Mouse (Mus musculus) CH12F3 (cell line): ENCODE results near the gene Rhno1.

Experiments
- in situ Hi-C: fragments of 300-500 bp; cut with MboI; formaldehyde crosslinking; loops from 2 replicates; pipeline ENCODE4 v1.14.3; 2020; ENCODE audit warnings: low sequenced_read_pairs

Rhno1 gene

DNA sequence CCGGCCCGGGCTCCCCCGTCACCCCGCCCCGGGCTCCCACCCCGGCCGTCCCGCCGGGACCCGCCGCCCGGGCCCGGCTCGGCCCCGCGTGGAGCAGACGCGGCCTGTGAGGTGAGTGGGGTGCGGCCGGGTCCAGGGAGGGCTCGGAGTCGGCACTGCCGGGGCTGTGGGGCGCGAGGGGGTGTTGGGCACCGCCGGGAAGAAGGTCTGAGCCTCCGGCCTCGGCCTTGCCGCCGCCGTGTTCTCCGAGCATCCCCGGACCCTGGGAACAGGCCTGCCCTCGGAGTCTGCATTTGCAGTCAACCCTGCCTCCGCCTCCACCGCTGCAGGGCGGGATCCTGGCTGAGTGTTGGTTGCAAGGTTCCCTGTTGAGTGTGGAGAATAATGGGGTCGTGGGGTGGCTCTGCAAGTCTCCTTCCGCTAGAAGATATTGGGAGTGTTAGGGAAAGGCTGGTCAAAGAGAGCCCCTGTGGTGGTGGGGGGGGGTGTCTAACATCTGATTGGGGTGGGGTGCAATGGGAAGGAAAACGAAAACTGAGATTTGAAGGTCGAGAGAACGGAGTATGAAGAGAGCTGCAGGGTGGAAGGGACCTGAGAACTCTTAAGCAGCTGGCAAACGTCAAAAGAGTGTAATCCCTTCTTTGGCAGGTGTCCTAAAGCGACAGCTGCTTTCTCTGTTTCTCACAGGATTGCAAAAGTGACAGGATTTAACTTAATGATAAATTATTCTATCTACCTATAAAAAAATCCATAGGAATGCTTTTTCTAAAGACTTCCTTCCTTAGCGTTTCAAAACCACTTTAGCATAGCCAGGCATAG is 505 bp upstream of the Rhno1 start:
- in situ Hi-C loops, result no loop called here

- in situ Hi-C loops, result no loop called here
Measured at GRCm38 (mm10) chr6:128361901-128362300, 810 bp downstream of the Rhno1 start.

GRCm38 (mm10) chr6:128358999-128359398 is 3.7 kb downstream of the Rhno1 start:
- in situ Hi-C loops, result no loop called here

DNA sequence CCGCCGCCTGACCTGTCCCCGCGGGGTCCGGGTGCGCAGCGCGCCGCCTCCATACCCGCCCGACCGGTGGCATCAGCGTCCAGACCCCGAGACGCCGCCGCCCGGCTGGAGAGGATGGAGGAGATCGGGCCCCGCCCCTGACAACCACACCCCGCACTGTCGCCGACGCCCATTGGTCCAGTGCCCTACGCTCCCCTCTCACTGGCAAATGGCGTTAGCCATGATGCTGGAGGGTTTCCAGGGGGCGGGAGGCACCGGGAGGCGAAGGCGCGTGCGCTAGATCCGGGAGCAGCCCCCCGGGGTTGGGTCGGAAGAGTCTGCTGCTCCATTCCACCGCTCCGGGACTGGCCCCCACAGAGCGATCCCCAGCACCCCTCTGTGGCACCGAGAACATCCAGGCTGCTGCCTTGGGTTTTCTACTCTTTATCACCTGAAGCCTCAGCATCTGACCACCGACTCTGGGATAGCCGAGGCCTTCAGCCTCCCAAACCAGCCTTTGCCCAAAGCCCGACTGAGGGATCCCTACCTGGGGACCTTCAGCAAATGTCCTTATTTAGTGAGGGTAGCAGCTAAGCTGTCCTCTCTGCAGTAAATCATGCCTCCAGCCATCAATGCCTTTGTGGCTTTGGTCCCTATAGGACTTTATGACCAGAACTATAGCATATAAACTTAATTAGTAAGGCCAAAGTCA is 6.8 kb downstream of the Rhno1 start, which contains the start of gene Tulp3:
Gene Tulp3 (minus strand): TSS at position 126 of the 691 bp plus-strand sequence.
- in situ Hi-C loops, result no loop called here

- in situ Hi-C loops, result no loop called here
Measured at GRCm38 (mm10) chr6:128355201-128355681, 7.5 kb downstream of the Rhno1 start.

DNA sequence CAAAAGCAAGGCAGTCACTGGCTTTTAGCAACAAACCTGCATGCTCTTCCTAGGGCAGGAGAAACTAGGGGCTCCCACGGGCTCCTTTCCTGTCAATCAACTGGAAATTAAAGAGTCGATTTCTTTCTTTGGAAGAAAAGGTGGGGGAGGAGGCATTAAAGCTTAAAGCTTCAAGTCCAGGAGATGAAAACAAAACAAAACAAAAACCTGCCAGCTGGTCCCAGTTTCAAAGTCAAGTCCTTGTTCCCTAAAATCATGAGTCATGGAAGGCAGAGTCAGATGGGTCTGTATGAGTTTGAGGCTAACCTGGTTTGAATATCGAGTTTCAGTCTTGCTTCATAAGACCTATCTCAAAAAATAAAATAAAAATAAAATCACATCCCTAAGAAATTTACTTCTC is 8.6 kb downstream of the Rhno1 start:
- in situ Hi-C loops, result no loop called here

GRCm38 (mm10) chr6:128349711-128350110 is 13.0 kb downstream of the Rhno1 start:
- in situ Hi-C loops, result no loop called here

- in situ Hi-C loops, result no loop called here
Measured at GRCm38 (mm10) chr6:128346782-128347181, 15.9 kb downstream of the Rhno1 start.

DNA sequence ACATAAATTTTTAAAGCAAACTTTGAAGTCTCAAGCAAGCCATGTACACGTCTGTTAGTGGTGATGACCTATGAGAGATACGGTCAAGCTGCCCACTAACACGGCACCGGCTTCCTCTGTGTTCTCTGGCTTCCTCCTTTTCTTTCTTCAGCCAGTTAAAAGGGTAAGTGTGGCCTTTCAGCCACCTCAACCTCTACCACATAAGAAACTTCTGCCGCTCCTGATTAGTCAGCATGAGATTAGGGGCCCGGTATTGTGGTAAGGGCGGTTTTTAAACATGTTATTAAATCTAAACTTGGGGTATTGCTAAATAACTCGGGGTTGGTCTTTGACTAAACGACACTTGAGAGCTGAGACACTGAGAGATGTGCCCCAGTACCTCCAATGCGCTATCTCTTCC is 17.1 kb downstream of the Rhno1 start:
- in situ Hi-C loops, result no loop called here

GRCm38 (mm10) chr6:128341956-128342723 is 20.6 kb downstream of the Rhno1 start:
- in situ Hi-C loops, result no loop called here

DNA sequence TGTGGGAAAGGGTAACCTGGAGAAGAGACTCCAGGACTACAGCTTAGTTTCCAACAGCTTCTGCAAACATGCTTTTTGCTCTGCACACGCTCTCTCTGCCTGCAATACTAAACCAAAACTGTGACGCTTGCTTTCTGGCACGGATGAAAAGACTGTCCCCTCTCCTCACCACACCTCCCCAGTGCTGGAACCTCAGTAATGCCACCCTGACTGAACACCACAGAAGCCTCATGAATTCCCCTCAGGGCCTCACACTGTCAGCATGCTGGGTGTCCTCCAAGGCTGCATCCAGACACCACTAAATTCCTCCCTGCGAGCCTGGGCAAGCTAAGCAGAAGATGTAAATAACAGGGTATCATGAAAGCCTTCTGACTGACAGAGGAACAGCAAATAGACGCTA is 23.8 kb downstream of the Rhno1 start:
- in situ Hi-C loops, result no loop called here

GRCm38 (mm10) chr6:128337467-128337866 is 25.2 kb downstream of the Rhno1 start:
- in situ Hi-C loops, result no loop called here

DNA sequence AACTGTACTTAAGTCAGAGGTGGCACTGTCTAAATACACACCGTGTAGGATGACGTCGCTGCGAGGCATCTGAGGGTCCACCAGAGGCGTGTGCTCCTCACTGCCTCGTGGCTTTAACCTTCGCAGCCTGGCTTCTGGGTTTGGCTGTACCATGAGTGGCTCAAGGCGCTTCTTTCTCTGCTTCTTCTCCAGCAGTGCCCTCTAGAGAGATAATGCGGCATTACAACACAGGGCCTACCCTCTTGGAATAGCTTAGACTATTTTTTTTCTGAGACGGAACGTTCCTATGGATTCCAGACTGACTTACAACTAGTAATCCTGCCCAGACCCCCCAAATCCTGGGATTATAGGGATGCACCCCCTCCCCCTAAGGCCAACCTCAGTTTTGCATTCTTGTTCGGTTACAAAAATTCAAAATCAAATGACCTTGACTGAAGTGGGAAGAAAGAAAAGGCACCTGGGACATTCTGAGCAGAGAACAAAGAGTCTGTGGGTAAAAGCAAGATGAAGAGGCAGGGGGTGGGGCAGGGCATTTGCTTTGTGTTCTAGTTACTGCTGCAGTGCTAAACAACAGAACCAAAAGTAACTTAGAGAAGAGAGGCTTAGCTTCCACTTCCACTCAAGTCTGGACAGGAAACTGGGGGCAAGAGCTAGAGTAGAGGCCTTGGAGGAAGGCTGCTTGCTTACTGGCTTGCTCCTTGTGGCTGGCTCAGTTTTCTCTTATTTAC is 28.1 kb downstream of the Rhno1 start:
- in situ Hi-C loops, result no loop called here

DNA sequence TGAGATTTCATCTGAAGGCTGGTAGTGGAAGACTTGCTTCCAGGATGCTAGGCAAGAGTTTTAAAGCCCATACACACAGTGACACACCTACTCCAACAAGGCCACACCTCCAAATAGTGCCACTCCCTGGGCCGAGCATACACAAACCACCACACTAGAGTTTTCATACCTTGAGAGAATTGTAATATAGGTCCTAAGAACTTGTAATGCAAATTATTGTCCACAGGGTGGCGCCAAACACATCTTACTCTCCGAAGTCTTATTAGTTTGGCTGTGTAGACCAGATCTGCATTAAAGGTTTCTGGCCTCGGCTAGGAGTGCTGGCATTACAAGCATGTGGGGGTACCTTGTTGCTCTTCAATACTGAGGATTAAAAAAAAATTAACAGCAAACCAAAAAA is 44.4 kb downstream of the Rhno1 start:
- in situ Hi-C loops, result loop anchor here (10.0 kb wide), 1 partner anchor 96 kb away; no protein-coding TSS in a partner anchor

DNA sequence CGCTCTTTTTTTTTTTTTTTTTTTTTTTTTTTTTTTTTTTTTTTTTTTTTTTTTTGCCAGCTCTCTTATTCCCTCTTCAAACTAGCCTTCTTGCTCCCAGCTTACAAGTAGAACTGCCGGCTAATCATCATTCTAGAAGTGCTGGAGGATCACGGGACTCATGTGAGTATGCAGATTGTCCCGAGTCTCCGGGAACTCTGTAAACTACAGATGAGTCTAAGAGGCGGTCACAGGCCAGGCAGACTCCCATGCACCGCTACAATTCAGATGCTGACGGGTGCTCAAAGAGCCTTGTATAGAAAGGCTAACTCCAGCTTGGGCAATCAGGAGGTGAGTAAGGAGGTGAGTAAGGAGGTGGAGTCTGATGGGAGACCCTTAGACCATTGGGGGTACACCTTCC is 47.1 kb downstream of the Rhno1 start:
- in situ Hi-C loops, result loop anchor here (10.0 kb wide), 1 partner anchor 99 kb away; no protein-coding TSS in a partner anchor

DNA sequence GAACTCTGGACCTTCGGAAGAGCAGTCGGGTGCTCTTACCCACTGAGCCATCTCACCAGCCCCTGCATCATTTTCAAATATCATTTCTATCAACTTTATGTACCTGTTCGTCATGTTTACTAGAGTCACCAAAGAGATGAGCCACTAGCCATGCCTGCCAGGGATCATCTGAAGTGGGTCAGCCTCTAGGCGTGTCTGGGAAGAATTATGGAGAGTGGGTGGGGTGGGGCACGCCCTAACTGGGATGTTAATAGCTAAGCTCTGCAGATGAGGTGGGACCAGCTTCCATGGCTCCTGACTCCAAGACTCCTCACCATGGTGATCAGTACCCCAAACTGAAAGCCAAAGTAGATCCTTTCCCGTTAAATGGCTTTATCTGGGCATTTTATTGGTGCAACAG is 47.9 kb downstream of the Rhno1 start:
- in situ Hi-C loops, result loop anchor here (10.0 kb wide), 1 partner anchor 100 kb away; no protein-coding TSS in a partner anchor

- in situ Hi-C loops, result no loop called here
Measured at GRCm38 (mm10) chr6:128308311-128308710, 54.4 kb downstream of the Rhno1 start.
